Mouse (Mus musculus) liver, embryonic 14.5 days (tissue): ENCODE measurements at regions not wholly inside any gene's neighbourhood (a gene's known extent, or its start where the extent isn't known, plus 50 kb on each side); places are given as distances from the start of the nearest gene placed in this dataset.

Source experiments
- CTCF ChIP-seq: IDR thresholded peaks from 2 replicates; pipeline ENCODE4 v1.5.1; 2016; ENCODE audit warnings: antibody characterized with exemption, low read depth, control low read depth
- EP300 ChIP-seq: IDR thresholded peaks from 2 replicates; pipeline ENCODE4 v1.6.1; 2016; ENCODE audit warnings: antibody characterized with exemption, low read depth

GRCm38 (mm10) chr5:15850126-15850801, 84.2 kb upstream of the Cacna2d1 start:
- no peak for TF ChIP-seq CTCF
- TF ChIP-seq EP300: no peak
